Mouse (Mus musculus): ENCODE measurements around the gene Mlkl. TPM values are rescaled to one million over a fixed set of nuclear protein-coding genes. Genes with fewer than 3 reads are reported as not detected.
A peak's percentile ranks its signal among the peaks of the same experiment; 100 is the strongest.
"Not testable (repeated sequence)": the region's sequence is repeated elsewhere in the genome, so short reads cannot be mapped to it uniquely, and the experiment has no call there.

Gene Mlkl
- total RNA-seq, 2 experiments from 2014 or later: 0.58 to 0.87 TPM

GRCm38 (mm10) chr8:111314729-111315128 lies 23.2 kb downstream of the Mlkl start:
- no peak for DNase-seq (ENCODE audit: low spot score in 2 of 2)

- not testable (repeated sequence) for DNase-seq (ENCODE audit: low spot score in 2 of 2)
Measured at GRCm38 (mm10) chr8:111313961-111314360, 24.0 kb downstream of the Mlkl start.

- DNase-seq (ENCODE audit: low spot score in 2 of 2): no peak
Measured at GRCm38 (mm10) chr8:111312758-111313162, 25.2 kb downstream of the Mlkl start.

DNA sequence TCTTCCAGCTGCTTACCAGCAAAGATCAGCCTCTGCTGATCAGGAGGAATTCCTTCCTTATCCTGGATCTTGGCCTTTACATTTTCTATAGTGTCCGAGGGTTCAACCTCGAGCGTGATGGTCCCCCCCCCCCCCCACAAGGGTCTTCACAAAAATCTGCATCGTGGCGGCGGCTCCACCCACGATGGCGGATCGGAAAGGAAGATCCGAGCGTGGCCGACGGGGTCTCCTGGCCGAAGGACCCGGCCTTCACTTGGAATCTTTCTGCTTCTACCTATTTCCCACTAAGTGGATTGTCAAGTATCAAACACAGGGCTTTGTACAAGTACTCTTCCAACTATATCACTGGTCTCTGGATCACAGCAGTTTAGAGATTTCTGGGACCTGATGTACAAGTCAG lies 28.0 kb downstream of the Mlkl start:
- not testable (repeated sequence) for DNase-seq (ENCODE audit: low spot score in 2 of 2)

DNA sequence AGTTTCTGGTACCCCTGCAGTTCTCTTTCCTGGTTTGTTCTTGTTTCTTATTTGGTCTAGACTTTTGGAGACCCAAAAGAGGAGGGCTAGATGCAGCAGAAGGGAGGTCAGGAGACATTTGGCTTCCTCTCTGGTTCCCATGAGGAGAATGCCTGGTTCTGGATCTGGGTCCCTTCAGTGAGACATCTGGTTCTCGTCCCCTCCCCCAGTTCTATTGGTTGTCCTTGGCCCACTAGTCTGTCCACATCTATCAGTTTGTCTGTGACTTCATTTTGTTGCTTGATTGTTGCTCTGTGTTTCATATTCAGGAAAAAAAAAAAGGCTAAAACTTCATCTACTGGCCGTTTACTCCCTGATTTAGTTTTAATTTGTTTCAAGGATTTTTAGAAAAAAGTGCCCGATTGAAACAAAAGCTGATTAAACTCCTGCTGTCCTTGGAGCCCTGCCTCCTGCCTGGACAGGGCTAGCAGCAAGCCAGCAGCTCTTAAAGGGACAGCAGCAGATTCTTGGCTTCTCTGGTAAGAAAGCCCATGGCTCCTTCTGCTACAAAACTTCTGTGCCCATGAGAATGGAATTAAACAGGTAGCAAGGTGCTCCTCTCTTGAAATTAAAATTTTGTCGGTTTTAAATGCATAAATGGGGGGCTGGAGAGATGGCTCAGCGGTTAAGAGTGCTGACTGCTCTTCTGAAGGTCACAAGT lies 32.8 kb downstream of the Mlkl start:
- peak in 1 of 2 experiments; percentile 10 for DNase-seq (ENCODE audit: low spot score in 2 of 2)

DNA sequence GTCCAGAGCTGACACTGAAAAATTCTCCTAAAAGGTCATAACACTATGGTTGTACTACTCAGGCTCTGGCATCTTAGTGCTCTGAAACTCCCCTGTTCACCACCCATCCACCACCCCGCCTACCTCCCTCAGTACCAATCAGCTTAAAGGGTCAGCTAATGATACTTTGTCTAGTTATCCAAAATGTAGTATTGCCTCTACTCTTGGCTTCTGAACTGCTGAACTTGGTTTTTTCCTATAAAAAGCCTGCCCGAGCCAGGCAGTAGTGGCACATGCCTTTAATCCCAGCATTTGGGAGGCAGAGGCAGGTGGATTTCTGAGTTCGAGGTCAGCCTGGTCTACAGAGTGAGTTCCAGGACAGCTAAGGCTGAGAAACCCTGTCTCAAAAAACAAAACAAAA lies 33.6 kb downstream of the Mlkl start:
- DNase-seq (ENCODE audit: low spot score in 2 of 2): no peak

- not testable (repeated sequence) for DNase-seq (ENCODE audit: low spot score in 2 of 2)
Measured at GRCm38 (mm10) chr8:111303076-111303803, 34.7 kb downstream of the Mlkl start.

- peak; percentile 7 to 12 for DNase-seq (ENCODE audit: low spot score in 2 of 2)
Measured at GRCm38 (mm10) chr8:111300597-111301546, 37.1 kb downstream of the Mlkl start.

- peak; percentile 95 to 96 for DNase-seq (ENCODE audit: low spot score in 2 of 2)
Measured at GRCm38 (mm10) chr8:111299821-111300568, 38.0 kb downstream of the Mlkl start, which contains the start of gene Rfwd3. TSS of gene Rfwd3 (minus strand) at chr8:111300222.

DNA sequence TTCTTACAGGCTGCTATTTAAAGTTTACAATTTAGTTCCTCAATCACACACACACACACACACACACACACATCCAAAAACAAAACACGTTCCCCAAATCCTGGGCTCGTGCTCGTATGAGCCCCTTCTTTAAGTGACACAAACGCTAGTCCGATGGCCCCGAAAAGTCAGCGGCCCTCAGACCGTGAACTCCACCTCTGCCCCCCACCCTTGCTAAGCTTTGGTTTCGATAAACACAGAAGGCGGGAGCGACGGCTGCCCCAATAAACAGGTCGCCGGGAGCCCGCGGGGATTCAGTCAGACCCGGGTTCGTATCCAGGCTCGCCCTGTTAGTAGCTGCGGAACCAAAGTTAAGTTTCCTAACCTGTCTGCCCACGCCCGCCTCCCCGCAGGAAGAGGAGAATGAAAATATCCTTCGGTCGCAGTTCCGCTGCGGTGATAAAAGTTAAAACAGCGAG lies 38.6 kb downstream of the Mlkl start:
- peak; percentile 37 to 56 for DNase-seq (ENCODE audit: low spot score in 2 of 2)

DNA sequence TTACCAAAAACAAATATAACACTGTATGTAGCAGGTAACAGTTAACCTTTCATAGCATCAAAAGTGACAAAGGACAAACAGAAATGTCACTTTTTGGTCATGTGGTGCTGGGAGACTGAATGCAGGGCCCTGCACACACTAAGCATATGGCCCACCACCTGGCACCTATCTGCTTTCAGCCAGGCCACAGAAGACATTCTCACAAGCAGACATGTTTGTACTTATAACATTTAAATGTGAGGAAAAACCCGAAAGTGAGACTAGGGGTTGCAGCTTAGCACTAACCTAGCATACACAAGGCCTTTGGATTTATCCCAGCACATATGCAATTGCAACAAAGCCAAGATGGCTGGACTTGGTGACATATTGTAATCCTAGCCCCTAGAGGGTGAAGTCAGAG lies 40.0 kb downstream of the Mlkl start:
- DNase-seq (ENCODE audit: low spot score in 2 of 2): no peak

- DNase-seq (ENCODE audit: low spot score in 2 of 2): no peak
Measured at GRCm38 (mm10) chr8:111291733-111292132, 46.2 kb downstream of the Mlkl start.

DNA sequence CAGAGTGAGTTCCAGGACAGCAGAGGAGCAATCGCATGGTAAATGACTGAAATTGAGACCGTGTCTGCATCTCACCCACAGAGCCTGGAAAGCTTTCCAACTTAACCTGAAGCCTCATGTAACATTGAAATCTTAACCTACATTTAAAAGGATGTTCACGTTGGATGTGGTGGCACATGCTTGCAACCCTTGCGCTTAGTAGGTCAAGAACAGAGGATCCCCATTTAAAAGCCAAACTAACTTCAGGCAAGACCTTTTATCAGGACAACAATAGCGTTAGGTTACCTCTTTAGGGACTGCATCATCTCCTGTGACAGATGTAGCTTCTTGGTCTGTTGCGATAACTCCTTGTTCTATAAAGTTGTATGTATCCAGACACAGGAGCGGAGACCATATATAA lies 47.4 kb downstream of the Mlkl start:
- DNase-seq (ENCODE audit: low spot score in 2 of 2): no peak

DNA sequence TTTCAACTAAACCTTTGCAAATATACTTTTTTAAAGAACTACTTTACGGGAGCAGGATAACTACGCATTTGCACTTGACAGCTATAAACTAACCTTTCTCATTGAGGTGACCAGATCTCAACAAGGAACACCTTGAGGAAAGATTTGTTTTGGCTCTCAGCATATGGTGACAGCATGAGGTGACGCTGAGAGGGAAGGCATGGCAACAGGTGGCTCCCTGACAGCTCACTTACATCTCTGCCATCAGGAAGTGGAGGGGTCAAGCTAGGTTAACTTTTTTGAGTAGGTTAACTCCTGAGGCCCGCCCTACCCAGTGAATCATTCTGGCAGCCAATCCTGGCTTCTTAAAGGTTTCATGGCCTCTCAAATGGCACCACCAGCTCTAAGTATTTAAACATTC lies 52.4 kb downstream of the Mlkl start:
- no peak for DNase-seq (ENCODE audit: low spot score in 2 of 2)

GRCm38 (mm10) chr8:111282093-111282492 lies 55.9 kb downstream of the Mlkl start:
- no peak for DNase-seq (ENCODE audit: low spot score in 2 of 2)

GRCm38 (mm10) chr8:111268277-111268676 lies 69.7 kb downstream of the Mlkl start:
- no peak for DNase-seq (ENCODE audit: low spot score in 2 of 2)

GRCm38 (mm10) chr8:111266161-111266560 lies 71.8 kb downstream of the Mlkl start:
- not testable (repeated sequence) for DNase-seq (ENCODE audit: low spot score in 2 of 2)

GRCm38 (mm10) chr8:111264693-111265220 lies 73.2 kb downstream of the Mlkl start:
- no peak for DNase-seq (ENCODE audit: low spot score in 2 of 2)

DNA sequence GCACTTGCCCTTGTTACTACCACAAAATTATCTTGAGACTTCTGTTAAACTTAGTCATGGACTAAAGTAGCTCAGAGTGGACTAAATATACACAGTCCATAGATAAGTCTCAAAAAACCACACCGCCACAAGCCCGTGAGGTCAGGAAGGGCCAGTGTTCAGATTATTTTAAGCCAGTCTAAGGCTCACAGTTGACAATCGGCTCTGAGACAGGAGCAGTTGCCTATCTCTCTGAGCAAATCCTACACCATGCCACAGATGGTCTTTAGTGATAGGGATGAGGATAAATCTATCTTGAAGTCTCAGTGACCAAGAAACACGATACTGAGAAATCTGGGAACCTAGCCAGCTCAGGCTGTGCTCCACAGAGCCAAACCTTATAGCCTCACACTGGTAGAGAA lies 76.0 kb downstream of the Mlkl start:
- no peak for DNase-seq (ENCODE audit: low spot score in 2 of 2)
